Mouse (Mus musculus) mouse embryonic stem cell (cell line): ENCODE data around the gene Serpinh1.
"Not testable (repeated sequence)": the region's sequence is repeated elsewhere in the genome, so short reads cannot be mapped to it uniquely, and the experiment has no call there.

Source experiments
- in situ Hi-C, 2 experiments: fragments of 300-500 bp; cut with MboI; formaldehyde crosslinking; loops; 1 replicate in 1 of 2; 3 replicates in 1 of 2; pipeline ENCODE4 v1.14.3; 2019 to 2020; ENCODE audit warnings: low sequenced_read_pairs in 2 of 2, low pct_unique_long_range_greater_than_20kb in 1 of 2, mixed read lengths in 1 of 2; ENCODE audit not compliant: unreplicated experiment in 1 of 2

Gene Serpinh1

DNA sequence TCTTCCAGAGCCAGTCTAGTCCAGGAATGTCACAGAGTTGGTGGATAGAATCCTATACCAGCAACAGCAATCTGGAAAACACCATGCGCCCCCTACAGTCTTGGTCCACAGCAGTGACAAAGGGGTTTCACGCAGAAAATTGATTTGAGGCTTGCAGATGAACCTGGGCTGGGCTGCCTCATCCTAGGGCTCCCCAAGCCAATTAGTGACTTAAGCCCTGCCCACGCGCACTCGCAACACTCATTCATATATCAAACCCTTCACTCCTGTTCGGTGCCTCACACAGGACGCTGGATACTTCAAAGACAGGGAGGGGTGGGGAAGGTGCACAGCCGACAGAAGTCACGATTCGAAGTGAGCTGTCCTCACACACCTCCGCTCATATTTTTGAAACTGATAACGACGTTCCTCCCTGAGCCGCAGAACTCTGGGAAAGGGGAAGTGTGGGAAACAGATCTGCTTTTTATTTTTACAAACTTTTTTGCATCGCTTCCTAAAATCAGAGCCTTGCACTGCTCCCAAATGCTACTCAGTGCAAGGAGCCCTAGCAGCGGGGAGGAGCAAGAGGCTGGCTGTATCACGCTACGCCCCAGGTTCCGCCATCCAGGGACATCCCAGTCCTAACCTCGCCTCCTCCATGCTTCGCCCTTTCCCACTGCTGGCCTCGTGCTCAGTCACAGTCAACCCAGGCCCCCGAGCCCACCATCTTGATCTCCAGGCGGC, 27.6 kb upstream of the Serpinh1 start:
- in situ Hi-C loops = loop anchor here in 1 of 2 experiments (5.0 kb wide), 1 partner anchor 67 kb away; no protein-coding TSS in a partner anchor

DNA sequence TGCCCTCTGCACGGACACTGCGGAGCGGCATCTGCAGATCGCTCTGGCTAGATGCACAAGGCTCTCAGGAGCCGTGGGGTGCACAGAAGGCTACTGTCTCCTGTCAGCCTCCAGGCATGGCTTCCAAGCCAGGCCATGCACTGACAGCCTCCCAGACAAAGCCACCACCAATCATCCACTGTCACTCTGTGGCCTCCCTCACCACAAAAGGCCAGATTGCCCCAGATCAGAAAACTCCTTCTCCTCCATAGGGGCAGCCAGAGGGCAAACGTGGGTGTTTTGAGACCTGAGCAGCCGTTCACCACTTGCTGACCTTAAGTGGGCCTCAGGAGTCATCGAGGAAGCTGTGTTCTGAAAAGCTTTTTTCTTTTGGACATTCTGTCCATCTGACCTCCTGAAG, 25.8 kb upstream of the Serpinh1 start:
- in situ Hi-C loops = loop anchor here in 1 of 2 experiments (5.0 kb wide), 1 partner anchor 73 kb away; no protein-coding TSS in a partner anchor

DNA sequence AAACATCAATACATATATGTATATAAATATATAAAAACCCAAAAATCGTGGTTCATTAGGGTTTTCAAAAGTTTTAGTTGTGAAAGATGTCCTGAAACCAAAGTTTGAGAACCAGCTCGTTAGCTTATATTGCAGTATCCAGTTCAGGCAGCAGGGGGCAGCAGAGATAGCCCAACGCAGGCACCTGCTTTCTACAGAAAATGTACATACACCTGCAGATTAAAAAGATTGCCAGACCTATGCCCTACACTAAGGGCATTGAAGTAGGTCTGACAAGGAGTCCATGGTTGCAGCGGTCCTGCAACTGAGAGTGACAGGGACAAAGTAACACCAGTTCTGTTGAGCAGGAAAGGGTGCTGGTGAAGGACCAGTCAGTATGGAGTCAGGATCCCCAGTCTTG, 22.4 kb upstream of the Serpinh1 start:
- in situ Hi-C loops = loop anchor here in 1 of 2 experiments (5.0 kb wide), 1 partner anchor 77 kb away; no protein-coding TSS in a partner anchor

DNA sequence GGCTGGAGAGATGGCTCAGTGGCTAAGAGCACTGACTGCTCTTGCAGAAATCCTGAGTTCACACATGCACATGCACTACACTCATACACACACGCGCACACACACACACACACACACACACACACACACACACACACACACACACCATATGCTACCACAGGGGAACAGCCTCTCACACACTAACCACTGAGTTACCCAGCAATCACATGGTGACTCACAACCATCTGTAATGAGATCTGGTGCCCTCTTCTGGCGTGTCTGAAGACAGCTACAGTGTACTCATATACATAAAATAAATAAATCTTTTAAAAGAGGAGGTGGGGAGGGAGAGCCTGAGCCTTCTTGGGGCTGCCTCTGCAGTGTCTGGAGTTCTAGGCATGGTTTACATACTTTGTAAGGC, 21.3 kb upstream of the Serpinh1 start:
- in situ Hi-C loops = not testable (repeated sequence)

DNA sequence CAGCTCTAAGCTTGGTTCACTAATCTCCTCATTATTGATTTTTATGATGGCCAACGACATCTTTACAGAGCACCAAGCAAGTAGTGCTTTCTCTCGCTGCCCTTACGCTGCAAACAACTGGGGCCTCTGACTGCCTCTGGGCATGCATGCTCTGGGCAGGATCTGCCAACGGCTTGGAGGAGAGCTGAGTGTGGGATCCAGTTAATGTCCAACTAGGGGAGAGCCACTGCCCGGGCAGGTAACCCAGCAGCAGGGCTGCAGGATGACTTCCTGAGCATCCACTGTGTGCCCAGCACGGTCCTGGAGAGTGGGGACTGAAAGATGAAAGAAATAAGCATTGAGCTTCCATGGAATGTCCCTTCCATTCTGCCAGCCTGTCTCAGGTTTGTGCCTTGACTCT, 13.7 kb upstream of the Serpinh1 start:
- in situ Hi-C loops = loop anchor here in 1 of 2 experiments (5.0 kb wide), 1 partner anchor 34 kb away; no protein-coding TSS in a partner anchor

DNA sequence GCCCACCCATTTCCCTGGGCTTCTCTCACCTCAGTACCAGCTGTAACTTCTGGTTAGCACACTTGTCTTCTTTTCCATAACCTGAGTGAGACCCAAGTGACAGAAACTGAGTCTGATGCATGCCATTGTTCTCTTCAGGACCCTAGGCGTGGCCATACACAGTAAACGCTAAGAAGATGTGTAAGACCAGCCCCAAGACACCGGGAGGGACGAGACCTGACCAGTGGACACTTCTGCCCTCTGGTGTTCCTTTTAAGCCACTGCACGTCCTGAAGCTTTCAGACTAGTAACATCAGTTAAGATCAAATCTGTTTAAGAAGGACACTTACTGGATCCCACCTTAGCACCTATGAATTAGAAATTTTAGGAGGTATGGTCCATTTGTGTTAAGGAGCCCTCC, 12.0 kb upstream of the Serpinh1 start:
- in situ Hi-C loops = loop anchor here in 1 of 2 experiments (5.0 kb wide), 1 partner anchor 33 kb away; no protein-coding TSS in a partner anchor

DNA sequence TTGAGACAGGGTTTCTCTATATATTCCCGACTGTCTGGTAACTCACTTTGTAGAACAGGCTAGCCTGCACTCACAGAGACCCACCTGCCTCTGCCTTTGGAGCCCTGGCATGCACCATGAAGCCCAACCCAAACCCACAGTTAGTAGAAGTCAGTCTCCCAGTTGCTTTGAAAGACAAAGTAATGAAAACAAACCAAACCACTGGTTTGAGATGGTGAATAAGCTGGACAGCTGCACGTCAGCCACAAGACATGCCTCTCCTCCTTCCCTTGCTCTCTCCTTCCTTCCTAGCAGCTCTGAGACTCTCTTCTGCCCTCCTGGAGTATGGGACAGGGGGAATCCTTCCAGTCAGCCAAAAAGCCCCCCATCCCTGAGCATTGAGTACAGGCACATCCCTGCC, 9.1 kb upstream of the Serpinh1 start:
- in situ Hi-C loops = loop anchor here in 1 of 2 experiments (5.0 kb wide), 1 partner anchor 35 kb away; no protein-coding TSS in a partner anchor

DNA sequence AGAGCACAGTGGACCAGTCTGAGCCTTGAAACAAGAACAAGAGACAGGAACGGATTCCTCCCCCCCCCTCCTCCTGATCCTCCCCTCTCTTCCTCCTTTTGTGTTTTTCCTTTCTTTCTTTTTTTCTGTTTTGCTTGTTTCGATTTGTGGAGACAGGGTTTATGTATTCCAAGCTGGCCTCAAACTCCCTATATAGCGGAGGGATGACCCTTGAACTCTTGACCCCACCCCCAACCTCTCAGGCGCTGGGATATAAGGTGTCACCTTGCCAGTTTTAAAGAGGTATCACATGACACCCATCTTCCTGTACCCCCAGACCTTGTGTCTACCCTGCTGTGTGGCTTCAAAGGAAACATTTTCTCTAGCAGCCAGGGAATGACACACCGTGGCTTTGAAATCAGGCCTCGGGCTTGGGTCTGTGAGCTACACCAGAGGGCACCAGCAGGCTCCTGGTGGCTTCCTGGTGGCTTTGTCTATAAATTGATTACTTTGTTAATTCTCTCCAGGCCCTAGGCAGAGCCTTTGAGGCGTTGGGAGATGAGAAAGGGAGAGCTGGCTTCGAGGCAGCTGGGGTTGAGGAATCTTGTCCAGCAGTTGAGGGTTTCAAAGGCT, 7.9 kb upstream of the Serpinh1 start:
- in situ Hi-C loops = loop anchor here in 1 of 2 experiments (5.0 kb wide), 1 partner anchor 34 kb away; no protein-coding TSS in a partner anchor

DNA sequence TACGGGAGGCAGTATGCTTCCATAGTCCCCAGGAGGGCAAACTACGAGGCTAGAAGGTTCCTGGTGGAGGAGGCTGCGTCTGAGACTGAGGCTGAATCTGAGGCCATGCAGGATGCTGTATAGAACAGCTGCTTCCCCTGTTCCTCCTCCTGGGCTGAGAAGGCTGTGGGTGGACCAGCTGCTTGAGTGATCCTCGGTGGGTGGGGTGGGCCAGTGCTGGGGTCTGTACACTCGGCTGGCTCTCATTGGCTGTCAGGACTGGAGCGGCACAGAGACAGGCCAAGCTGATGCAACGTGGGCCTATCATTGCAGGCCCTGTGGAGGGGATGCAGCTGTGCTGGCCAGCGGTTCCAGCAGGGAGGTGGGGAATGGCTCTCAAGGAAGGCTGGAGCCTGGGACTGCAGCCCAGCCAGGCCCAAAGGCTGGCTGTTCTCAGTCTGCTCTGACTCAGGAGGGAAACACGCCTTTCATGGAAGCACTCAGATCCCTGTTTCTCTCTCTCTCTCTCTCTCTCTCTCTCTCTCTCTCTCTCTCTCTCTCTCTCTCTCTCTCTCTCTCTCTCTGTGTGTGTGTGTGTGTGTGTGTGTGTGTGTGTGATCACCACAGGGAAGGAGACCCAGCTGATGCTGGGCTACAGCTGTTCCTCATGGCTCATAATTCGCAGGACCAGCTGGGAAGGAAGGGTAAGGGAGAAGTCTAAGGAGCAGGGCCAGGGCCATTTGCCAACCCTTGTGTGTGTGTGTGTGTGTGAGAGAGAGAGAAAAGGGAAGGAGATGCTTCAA, 7.2 kb upstream of the Serpinh1 start:
- in situ Hi-C loops = loop anchor here in 1 of 2 experiments (5.0 kb wide), 1 partner anchor 33 kb away; no protein-coding TSS in a partner anchor

DNA sequence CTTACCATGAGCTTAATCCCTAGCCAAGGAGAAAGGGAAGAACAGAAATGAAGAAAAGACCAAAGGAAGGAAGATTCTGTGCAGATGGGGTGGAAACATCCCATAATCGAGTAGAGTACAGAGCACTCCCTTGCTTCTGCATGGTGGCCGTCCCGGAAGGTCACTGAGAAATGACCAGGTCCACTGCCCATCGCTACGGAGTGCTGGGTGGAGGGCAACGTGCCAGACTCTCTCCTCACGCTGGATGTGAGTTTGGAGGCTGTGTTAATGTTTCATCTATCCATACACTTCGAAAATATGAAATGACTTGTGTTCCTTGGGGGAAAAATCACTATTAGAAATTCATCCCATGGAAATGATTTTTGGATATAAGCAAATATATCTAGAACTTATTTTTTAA, 5.3 kb upstream of the Serpinh1 start:
- in situ Hi-C loops = no loop called here

DNA sequence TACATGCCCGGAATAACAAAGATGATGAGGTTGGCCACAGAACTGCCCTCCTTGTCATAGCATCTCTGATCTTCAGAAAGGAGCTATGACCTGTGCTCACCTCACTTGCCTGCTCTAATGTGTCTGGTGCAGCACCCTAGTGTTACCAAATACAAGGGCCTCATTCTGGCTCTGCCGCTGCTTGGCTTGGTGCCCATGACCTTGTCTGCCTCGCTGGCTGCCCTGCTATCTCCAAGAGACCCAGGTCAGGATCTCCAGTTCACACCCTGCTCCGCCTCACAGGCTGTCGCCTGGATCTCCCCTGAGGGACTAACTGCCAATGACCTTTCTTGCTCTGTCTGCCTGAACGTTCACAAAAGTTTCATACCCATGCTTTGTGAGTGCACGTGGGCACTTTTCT, 4.2 kb upstream of the Serpinh1 start:
- in situ Hi-C loops = no loop called here

DNA sequence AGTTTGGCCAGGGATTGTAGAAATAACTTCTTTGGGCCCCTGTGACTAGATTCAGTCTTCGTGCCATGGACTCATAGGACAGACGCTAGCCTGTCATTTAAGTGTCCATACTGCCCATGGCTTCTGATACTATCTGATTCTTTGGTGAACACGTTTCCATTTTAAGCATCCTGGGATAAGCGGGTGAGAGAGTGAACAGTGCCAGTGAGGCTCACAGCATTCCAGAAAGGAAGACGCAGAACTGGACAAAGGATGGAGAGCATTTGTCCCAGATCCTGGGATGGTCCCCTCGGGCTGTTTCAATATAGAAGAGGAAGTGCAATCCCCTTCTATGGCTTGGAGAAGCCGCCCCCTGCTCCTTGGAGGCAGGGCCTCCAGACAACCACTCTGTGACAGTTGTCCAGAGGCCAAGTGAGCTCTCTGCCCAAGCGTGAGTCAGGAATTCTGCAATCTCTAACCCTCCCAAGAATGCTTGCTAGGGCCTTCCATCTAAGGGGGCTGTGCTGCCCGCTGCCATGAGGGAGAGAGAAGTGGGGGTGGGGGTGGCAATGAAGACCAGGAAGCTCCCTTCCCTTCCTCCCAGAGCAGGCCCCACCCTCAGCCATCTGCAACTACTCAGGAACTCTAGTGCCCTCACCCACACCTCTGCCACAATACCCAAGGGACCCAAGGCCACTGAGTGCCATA, 3.3 kb upstream of the Serpinh1 start:
- in situ Hi-C loops = no loop called here

DNA sequence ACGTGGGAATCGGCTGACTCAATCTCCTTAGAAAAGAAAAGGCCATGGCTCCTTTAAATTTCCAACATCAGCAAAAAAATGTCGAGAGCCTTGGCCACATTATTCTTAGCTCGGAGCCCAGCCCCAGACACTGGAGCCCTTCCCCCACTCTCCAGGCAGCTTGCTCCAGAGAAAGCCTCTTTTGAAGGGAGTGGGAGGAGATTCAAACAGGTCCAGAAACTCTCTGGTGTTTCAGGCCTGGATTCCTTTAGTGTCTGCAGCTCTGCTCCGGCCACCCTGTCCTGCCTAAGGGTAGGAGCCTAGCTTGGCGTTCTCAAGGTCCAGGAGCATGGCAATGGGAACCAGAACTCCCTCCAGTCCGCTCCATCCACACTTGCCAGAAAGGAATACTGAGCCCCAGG, 2.7 kb upstream of the Serpinh1 start:
- in situ Hi-C loops = no loop called here

DNA sequence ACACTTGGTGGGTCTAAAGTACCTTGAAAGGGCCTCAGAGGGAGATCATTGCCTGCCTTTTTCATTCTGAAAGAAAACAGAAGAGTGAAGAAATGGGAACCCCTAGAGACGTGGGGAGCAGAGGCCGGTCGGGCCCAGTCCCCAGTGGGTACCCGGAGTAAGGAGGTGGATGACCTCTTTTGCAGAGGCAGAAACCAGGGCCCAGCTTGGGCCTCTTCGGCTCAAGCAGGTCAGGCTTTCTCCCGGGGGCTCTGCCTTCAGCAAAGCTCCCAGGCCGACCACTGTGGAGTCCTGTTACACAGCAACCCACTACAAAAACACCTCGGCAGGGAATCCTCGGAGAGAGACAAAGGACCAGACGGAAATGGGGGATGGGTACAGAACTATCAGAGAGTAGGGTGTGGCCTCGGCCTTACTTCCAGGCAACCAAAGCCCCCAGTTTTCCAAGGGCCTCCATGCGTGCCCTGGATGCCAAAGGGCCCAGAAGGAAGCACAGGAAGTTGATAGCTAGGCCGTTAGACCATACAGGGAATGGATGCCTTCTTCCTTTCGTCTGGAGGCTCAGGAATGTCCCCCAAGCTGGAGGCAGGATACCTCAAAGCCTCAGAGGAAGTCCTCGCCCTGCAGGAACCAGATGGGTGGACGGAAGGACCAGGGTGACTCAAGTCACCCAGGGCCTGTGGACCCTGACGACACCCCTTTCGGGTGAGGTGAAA, 1.1 kb downstream of the Serpinh1 start:
- in situ Hi-C loops = no loop called here

DNA sequence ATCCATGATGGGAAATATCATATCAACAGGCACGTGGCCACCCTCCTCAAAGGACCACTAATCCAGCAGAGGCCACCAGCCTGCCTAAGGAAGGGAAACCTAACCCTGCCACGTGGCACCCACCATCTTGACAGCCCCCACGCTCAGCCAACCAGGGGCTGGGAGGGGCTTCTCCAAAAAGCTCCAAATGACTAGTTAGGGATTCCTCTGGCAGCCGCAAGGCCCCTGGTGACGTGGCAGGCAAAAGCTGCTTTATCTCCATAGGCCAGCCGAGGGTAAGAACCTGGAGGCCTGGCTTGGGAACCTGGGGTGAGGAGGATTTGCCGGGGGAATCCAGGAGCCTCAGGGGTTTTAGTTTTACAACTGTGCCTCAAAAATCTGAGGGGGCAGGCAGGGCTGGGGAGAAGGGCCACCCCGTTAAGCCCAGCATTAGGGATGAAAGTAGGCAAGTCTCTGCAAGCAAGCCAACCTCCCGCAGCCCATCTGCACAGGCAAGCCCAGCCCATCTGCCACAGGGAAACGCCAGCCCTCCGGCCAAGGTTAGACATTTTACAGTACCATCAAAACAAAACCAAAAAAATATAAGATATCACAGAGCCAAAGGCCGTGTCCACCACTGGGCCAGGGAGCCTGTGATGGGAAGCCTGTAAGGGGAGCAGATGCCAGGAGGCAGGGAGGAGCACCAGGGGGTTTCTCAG, 1.8 kb downstream of the Serpinh1 start:
- in situ Hi-C loops = no loop called here

DNA sequence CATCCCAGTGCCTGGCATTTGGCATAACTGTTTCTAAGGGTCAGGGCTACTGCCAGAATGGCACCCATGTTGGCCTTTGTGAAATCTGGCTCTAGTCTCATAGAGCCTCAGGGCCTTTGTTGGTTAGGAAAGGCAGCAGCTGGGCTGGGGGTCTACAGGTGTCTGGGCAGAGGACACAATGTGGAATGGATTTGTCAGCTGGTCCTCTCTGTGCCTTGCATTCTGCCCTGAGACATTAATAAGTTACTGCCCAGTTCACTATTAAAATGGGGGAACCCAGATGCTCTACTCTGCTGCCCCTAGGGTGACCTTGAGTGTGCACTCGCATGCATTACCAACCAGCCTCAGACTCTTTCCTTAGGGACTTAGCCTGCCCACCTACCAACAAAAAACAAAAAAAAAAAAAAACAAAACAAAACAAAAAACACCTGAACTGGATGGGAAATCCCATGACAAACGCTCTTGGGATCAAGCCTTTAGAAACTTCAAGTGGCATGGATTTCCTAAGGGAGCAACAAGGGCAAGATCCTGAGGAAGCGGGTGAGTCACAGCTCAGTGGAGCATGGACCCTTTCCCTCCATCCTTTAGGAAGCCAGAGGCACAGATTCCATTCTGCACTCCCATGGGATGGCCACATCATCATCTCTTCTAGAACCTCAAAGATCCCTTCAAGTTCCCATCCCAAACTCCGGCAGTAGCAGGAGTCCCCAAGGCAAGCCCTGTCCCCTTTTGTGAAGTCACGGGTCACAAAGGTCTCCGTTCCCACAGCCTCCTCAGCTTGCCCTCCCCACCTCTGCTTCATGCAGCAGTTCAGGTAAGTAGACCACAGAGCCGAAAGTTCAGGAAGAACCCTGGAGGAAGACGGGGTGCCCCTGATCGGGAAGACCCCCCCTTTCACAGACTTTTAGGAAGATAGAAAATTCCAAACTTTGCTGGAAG, 3.0 kb downstream of the Serpinh1 start:
- in situ Hi-C loops = no loop called here
